In the genomic region with DNA sequence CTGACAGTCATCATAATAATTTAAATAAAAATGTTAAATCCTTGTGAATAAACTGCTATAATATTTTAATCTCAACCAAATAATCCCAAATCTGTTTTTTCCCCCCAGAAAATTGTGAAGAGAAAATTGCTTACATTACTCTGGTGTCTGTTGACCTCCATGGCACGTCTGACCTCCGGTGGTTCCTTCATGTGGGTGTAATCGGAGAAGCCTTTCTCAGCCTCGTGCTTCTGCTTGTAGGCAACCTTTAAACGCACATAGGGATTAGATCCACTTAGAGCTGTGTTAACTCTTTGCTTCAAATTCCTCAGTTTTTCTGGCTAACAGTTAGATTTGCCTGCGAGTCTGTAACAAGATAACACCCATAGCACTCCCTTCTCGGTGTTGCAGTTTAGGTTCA, we compare ENCODE assay signal across 13 mouse cellular contexts.
"Had no signal": no experiment of that assay in that cellular context is flagged by ENCODE, and none has a peak within 500 bp of the region (broad histone marks: within the 10 kb centered on the region; RNA-seq: fewer than 3 reads in every experiment).

No protein-coding gene starts in this region.

- H3K4me1 ChIP-seq: liver, embryonic 15.5 days; midbrain, embryonic 15.5 days had no signal

- H3K9ac ChIP-seq: liver, embryonic 15.5 days; midbrain, embryonic 15.5 days had no signal

- DNase-seq: kidney, adult 2 months; kidney, postnatal 25 days; layer of hippocampus, postnatal 36 days; lung, adult 2 months; lung, postnatal 36 days; thymus, postnatal 14 days had no signal

- ATAC-seq: intestine, embryonic 16.5 days; lung, postnatal 0 days; midbrain, embryonic 15.5 days had no signal

- H3K4me2 ChIP-seq: liver, embryonic 11.5 days; liver, embryonic 15.5 days; midbrain, embryonic 11.5 days; midbrain, embryonic 15.5 days had no signal

- H3K4me3 ChIP-seq: liver, embryonic 15.5 days; midbrain, embryonic 15.5 days had no signal

- H3K36me3 ChIP-seq: liver, embryonic 15.5 days; midbrain, embryonic 15.5 days had no signal

- H3K27ac ChIP-seq: liver, embryonic 15.5 days; midbrain, embryonic 15.5 days; stomach, postnatal 0 days had no signal

- H3K27me3 ChIP-seq: liver, embryonic 15.5 days; midbrain, embryonic 15.5 days had no signal

- H3K9me3 ChIP-seq: liver, embryonic 15.5 days; midbrain, embryonic 15.5 days had no signal
